Mouse (Mus musculus): Measurements from ENCODE around the gene Zmym3. TPM values are rescaled to one million over a fixed set of nuclear protein-coding genes. Genes with fewer than 3 reads are reported as not detected.
"Not testable (repeated sequence)": the region's sequence is repeated elsewhere in the genome, so short reads cannot be mapped to it uniquely, and the experiment has no call there.

The Zmym3 gene
- polyA plus RNA-seq, 1 experiment from 2014 or later = 37.8 TPM

DNA sequence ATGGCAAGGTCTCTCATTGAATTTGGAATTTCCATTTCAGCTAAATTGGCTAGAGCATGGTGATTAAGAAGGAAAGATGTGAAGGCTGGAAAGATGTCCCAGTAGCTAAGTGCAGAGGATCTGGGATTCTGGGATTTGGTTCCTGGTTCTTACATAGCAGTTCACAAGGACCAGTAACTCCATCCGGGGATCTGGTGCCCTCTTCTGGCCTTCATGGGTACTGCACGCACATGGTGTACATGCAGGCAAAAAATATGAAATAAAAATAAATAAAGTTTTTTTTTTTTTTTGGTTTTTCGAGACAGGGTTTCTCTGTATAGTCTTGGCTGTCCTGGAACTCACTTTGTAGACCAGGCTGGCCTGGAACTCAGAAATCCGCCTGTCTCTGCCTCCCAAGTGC, 61.7 kb downstream of the Zmym3 start:
- H3K4me3 ChIP-seq (replicated peaks); H3K9ac ChIP-seq; H3K4me1 ChIP-seq; H3K36me3 ChIP-seq (replicated peaks); H3K4me2 ChIP-seq; H3K9me3 ChIP-seq; H3K27ac ChIP-seq; H3K27me3 ChIP-seq; ATAC-seq (ENCODE audit: low FRiP score): not testable (repeated sequence)
- WGBS = 62% methylated on average over 3 of the region's 4 CpGs

Other genes starting within 250 kb of the Zmym3 start
- 57.3 and 64.6 TPM in 2 replicates for gene Snx12, start 198.3 kb downstream of the Zmym3 start, polyA plus RNA-seq (2016; fragmentation: Nextera tagmentation; extraction: Ambion mirVana)
- 1.3 and 1.9 TPM in 2 replicates for gene Foxo4, start 166.3 kb downstream of the Zmym3 start, polyA plus RNA-seq (2016; fragmentation: Nextera tagmentation; extraction: Ambion mirVana)
- gene Gm614, start 156.9 kb downstream of the Zmym3 start, polyA plus RNA-seq (2016; fragmentation: Nextera tagmentation; extraction: Ambion mirVana) = not detected in 2 replicates
- 2.0 TPM in 2 replicates for gene Il2rg, start 152.6 kb downstream of the Zmym3 start, polyA plus RNA-seq (2016; fragmentation: Nextera tagmentation; extraction: Ambion mirVana)
- gene Gm20489, start 151.8 kb downstream of the Zmym3 start, polyA plus RNA-seq (2016; fragmentation: Nextera tagmentation; extraction: Ambion mirVana) = not detected in 2 replicates
- gene Med12, start 146.8 kb downstream of the Zmym3 start, polyA plus RNA-seq (2016; fragmentation: Nextera tagmentation; extraction: Ambion mirVana) = 42.0 and 43.1 TPM in 2 replicates
- gene Nlgn3, start 121.7 kb downstream of the Zmym3 start, polyA plus RNA-seq (2016; fragmentation: Nextera tagmentation; extraction: Ambion mirVana) = 32.2 and 36.3 TPM in 2 replicates
- not detected in 2 replicates for gene Gjb1, start 44.5 kb downstream of the Zmym3 start, polyA plus RNA-seq (2016; fragmentation: Nextera tagmentation; extraction: Ambion mirVana)
- gene Nono, start 8.5 kb upstream of the Zmym3 start, polyA plus RNA-seq (2016; fragmentation: Nextera tagmentation; extraction: Ambion mirVana) = 636 and 666 TPM in 2 replicates
- gene Itgb1bp2, start 28.2 kb upstream of the Zmym3 start, polyA plus RNA-seq (2016; fragmentation: Nextera tagmentation; extraction: Ambion mirVana) = 3.3 and 3.9 TPM in 2 replicates
- gene Taf1, start 111.9 kb upstream of the Zmym3 start, polyA plus RNA-seq (2016; fragmentation: Nextera tagmentation; extraction: Ambion mirVana) = 28.2 and 29.6 TPM in 2 replicates
- gene Ogt, start 219.2 kb upstream of the Zmym3 start, polyA plus RNA-seq (2016; fragmentation: Nextera tagmentation; extraction: Ambion mirVana) = 199 and 218 TPM in 2 replicates